Mouse (Mus musculus) frontal cortex, postnatal 36 days (tissue): ENCODE measurements around the gene Myt1.
"Not testable (repeated sequence)": the region's sequence is repeated elsewhere in the genome, so short reads cannot be mapped to it uniquely, and the experiment has no call there.

Experiments
- DNase-seq, 2 experiments: peaks; one replicate each; pipeline ENCODE4 v3.0.0; 2022; ENCODE audit warnings: low spot score in 2 of 2

The Myt1 gene

DNA sequence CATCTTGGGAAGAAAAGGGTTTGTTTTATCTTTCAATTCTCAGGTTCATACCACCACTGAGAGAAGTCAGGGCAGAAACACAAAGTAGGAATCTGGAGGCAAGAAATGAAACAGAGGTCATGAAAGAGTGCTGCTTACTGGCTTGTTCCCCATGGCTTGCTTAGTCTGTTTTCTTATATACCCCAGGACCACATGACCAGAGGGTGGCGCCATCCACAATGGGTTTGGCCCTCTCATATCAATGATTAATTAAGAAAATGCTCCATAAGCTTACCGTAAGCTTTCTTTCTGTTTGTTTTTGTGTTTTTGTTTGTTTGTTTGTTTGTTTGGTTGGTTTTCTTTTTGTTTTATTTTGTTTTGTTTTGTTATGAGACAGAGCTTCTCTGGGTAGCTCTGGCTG is 14.6 kb downstream of the Myt1 start:
- no peak for DNase-seq

- DNase-seq = no peak
These were observed 18.3 kb downstream of the Myt1 start for GRCm38 (mm10) chr2:181781421-181781820.

GRCm38 (mm10) chr2:181787852-181788251 is 24.7 kb downstream of the Myt1 start:
- DNase-seq = no peak

DNA sequence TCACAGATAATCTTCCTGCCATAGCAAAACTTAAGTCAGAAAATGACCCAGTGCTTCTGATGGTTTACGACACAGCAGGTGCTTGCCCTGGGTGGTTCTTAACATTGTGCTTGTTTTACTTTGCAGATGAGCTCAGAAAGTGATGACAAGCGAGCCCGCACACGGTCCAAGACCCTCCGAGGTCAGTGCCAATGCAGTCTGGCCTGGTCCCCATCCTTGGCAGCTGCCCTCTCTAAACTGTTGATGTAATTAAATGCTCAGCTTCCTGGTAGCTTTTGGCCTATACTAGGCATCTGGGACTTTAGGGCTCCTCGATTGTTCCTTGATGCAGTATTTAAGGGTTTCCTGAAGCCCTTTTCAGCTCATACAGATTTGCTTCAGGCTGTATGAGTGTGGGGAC is 26.3 kb downstream of the Myt1 start:
- no peak for DNase-seq

DNA sequence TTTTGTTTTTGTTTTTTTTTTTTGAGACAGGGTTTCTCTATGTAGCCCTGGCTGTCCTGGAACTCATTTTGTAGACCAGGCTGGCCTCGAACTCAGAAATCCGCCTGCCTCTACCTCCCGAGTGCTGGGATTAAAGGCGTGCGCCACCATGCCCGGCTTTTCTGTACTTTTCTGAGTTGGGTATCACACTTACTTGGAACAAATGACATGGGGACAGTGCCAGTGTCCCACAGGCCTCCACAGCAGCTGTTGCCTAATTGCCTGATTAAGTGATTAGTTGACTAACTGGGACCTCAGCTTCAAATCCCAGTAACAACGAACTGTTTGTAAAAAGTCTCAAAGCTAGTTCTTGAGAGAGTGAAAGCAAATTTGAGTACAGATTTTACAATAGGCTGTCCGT is 30.1 kb downstream of the Myt1 start:
- not testable (repeated sequence) for DNase-seq

DNA sequence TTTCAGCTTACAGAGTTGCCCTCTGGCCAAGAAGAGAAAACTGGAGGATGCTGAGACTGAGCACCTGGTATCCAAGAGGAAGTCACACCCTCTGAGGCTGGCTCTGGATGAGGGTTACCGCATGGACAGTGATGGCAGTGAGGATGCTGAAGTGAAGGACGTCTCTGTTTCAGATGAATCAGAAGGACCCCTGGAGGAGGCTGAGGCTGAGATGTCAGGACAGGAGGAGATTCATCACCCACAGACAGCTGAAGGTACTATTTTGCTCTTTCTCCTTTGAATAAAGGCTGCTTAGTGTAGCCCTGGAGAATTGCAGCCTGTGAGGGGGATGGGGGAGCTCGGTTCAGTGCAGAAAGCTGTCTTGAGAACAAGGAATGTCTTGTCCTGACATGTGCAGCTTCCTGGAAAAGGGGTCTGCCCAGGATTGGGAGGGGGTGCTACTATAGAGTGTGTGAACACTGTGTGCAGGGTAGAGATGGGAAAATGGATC is 32.6 kb downstream of the Myt1 start:
- peak in 1 of 2 experiments; percentile 12 for DNase-seq

DNA sequence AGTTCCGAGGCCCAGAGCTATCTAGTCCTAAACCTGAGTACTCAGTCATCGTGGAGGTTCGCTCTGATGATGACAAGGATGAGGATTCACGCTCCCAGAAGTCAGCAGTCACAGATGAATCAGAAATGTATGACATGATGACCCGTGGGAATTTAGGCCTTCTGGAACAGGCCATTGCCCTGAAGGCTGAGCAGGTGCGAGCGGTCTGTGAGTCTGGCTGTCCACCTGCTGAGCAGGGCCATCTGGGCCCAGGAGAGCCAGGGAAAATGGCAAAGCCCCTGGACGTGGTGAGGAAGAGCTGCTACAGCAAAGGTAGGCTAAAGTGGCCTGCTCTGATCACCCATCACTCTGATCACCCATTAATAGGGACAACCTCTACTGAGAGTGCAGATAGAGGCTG is 34.5 kb downstream of the Myt1 start:
- no peak for DNase-seq

- no peak for DNase-seq
These were observed 66.0 kb downstream of the Myt1 start for GRCm38 (mm10) chr2:181829032-181829650.

GRCm38 (mm10) chr2:181832745-181833144 is 69.6 kb downstream of the Myt1 start:
- no peak for DNase-seq

DNA sequence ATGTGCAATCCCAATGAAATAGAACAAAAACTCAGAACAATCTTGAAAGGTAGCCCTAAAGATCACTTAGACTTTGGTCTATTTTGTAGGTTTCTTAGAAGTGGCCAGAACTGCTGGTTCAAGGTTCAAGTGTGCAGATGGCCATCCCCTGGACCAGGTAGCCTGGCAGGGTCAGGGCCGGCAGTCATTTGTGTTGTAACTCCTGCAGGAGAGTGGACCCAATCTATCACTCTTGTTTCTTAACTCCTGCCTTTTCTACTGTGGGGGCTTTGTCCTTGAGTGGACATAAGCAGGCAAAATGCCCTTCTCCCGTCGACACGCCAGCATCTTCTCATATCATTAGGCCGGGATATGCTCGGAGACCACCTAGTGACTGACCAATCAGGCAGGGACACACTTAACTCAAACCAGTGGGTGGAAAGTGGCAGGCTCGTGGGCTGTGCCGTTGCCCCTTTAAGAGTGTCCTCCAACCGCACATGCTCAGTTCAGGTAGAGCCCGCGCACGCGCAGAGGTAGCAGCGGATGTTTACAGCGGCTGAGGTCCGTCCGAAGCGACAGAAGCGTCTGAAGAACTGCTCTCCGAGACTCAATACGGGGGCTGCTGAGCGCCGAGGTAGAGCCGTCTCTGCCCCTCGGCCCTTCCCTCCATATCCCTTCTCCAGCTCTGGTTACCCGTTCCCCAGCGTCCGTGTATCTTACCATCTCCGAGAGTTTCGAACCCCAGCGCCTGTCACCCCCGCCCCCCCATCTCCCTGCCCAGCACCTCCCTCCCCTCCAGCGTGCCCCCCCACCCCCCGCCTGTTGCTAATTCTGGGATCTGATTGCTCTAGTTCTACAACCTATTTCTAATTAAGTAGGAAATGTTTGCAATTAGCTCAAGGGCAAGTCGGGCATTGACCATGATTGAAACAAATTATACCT is 74.5 kb downstream of the Myt1 start, which contains the start of gene Pcmtd2:
Gene Pcmtd2 (plus strand): TSS at position 483 of the 921 bp plus-strand sequence.
- DNase-seq = peak; percentile 94

DNA sequence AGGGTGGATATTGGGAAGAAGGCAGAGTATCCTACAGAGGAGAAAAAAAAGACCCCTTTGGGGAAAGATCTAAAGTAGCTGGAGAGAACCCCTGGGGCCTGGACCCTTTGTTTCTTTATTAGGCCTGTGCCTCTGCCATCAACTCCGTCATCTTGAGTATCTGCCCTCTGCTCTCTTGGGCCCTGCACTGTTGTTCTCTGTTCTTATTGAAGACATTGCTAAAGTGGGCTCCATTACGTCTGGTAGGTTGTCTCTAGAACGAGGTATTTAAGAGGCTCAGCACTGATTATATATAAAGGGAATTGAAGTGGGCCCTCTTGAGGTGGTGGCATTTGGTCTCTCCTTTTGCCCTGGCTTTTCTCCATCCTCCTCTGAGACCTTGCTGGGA is 75.2 kb downstream of the Myt1 start:
- peak in 1 of 2 experiments; percentile 23 for DNase-seq

DNA sequence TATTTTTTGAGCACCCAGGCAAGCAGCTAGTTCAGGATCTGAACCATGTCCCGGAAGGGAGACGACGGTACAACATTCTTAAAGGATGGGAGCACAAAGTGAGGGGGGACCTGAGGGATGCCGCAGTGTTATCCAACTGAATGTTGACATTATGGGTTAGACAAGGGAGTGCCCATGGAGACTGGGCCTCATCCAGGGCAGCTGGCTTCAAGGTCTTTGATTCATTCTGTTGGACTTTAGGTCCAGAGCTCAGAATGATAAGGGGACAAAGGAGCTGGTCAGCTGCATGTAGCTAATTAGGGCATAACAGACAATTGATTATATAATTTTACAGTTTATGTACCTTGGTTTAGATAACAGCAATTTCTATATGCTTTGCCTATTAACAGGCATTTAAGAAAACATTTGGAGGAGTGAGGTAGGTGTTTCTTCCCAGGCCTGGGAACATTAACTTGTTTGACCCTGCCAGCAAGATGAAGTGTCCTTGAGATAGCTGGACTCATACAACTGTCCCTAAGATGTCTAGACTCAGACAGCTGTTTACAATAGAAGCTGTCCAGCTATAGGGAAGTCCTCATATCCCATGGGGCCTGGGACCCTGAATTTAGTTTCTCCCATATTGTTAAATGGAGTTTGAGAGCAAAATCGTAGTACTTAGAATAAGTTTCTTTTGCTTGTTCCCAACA is 82.7 kb downstream of the Myt1 start:
- DNase-seq = no peak

GRCm38 (mm10) chr2:181863791-181864535 is 100.8 kb downstream of the Myt1 start, which contains the start of gene Polr3k:
Gene Polr3k, plus strand, starts transcription at chr2:181864337.
- DNase-seq = peak; percentile 96 to 98

DNA sequence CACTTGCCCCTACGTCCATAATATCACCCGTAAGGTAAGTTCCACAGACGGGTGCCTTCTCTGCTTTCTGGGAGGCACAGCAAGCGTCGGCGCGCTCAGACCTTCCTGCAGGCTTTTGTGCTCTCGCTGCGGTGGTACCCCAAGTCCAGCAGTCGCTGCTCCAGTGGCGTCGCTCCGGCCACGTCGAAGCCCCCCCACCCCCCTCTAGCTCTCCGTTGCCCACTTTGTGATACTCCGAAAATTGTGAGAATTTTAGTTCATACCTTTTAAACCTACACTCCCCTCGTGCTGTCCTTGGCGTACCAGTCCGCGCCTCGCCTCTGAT is 101.4 kb downstream of the Myt1 start:
- no peak for DNase-seq

GRCm38 (mm10) chr2:181866931-181867330 is 103.8 kb downstream of the Myt1 start:
- DNase-seq = peak; percentile 71 to 84

GRCm38 (mm10) chr2:181871039-181871438 is 107.9 kb downstream of the Myt1 start:
- DNase-seq = no peak
